Mouse (Mus musculus) C2C12 (cell line): ENCODE results near the gene Mblac1.

Experiments
- CTCF ChIP-seq: IDR thresholded peaks from one replicate; pipeline ENCODE4 v1.5.1; 2011; ENCODE audit not compliant: control insufficient read depth, insufficient read depth, insufficient read length
- MAX ChIP-seq: IDR thresholded peaks from one replicate; pipeline ENCODE4 v1.6.1; 2011; ENCODE audit warnings: mild to moderate bottlenecking, control low read depth

DNA sequence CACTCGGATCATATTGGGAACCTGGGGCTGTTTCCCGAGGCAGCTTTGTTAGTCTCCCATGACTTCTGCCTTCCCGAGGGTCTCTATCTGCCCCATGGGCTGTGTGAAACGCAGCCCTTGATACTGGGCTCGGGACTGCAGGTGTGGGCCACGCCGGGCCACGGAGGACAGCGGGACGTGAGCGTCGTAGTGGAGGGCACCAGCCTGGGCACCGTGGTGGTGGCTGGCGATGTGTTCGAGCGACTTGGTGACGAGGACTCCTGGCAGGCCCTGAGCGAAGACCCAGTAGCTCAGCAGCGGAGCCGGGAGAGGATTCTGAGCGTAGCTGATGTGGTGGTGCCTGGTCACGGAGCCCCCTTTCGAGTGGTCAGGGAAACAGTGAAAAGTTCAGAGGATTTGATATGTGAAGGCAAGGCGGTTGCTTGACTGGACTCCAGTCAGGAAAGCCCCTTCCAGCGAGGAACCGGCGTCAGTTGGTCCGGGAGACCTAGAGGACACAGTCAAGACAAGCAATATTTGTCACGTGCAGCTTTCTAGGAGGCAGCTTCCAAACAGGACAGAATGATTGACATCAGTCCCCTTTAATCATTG, 736 bp downstream of the Mblac1 start:
- no peak for TF ChIP-seq CTCF
- no peak for TF ChIP-seq MAX
